Mouse (Mus musculus): ENCODE data around the gene Cdh1.

DNA sequence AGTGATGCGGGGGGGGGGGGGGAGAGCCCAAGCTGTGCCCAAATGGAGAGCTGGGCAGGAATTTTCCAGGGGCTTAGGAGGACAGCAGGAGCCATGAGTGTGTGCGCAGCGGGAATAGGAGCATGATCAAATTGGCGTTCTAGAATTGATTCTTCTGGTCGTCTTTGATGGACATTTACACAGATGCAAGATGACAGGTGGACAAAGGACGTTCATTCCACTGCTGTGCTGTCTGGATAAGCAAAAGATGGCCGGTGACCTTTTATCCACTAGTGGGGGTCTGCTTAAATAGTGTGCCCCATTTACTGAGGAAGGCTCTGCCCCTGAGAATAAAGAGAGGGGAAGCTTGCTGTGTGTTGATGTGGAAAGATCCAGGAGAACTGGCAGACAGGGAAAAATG lies 34.1 kb upstream of the Cdh1 start:
- no peak for TF ChIP-seq CTCF (IDR thresholded peaks at IDR 0.05; ENCODE audit: low read depth, low read length)
- no peak for TF ChIP-seq POLR2A (IDR thresholded peaks at IDR 0.05; ENCODE audit: borderline replicate concordance, low read depth, low read length)

Measured in bone marrow macrophage, adult 2 months (primary cell).